Mouse (Mus musculus) lung, postnatal 0 days (tissue): ENCODE measurements around the gene Spocd1.

ENCODE experiments used
- CTCF ChIP-seq: IDR thresholded peaks from 2 replicates; pipeline ENCODE4 v1.5.1; 2016; ENCODE audit warnings: antibody characterized with exemption, mild to moderate bottlenecking
- EP300 ChIP-seq: IDR thresholded peaks from 2 replicates; pipeline ENCODE4 v1.6.1; 2016; ENCODE audit warnings: antibody characterized with exemption, mild to moderate bottlenecking, control low read depth

DNA sequence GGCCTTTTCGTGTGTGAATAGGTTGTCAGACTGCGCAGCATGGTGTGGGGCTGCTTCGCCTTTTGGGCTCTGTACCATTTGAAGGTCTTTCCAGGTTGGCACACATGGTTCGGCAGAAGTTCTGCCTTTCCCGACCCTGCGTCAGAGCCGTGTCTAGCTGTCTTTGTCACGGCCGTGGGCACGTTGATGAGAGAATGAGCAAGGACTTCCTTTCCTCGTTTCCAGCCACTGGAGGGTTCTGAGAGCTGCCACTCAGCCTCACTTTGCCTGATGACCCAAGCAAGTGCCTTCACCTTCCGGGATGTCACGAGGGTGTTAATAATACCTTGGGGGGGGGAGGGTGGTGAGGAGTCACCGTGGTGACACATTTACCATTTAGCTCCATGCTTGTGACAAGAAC is 4.6 kb downstream of the Spocd1 start:
- TF ChIP-seq EP300 (no peak), CTCF (no peak)
